Mouse (Mus musculus): Measurements from ENCODE around the gene Armc2. TPM values are rescaled to one million over a fixed set of nuclear protein-coding genes. Genes with fewer than 3 reads are reported as not detected.

Gene Armc2
- polyA plus RNA-seq, 1 experiment, result 1.2 TPM

DNA sequence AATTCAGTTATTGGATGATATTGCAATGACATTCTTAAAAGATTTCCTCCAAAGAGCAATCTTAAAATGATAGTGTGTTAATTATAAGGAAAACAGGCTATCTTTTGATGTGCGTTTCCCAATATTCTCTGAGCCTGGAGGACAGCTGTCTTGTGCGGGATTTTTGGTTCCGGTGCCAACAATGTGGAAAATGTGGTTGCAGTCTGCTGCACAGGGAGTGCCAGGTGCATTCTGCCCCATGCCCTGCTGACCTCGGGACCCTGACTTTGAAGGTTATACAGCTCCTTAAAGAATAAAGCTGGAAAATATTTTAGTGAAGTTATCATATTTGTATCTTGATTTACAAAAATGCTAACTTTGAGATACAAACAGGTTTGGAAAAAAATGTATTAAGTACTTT is 110.3 kb downstream of the Armc2 start:
- H3K27me3 ChIP-seq (ENCODE audit: control insufficient read depth, insufficient read depth, low read length, poor library complexity, severe bottlenecking), result no peaks in the 10 kb centered on the region
- no peak overlapping the region for H3K4me3 ChIP-seq (ENCODE audit: low read depth, low read length)
- no peaks in the 10 kb centered on the region for H3K9me3 ChIP-seq (replicated peaks; ENCODE audit: control insufficient read depth, insufficient read depth, low read length, poor library complexity, severe bottlenecking)
- peaks cover 2% of the 10 kb centered on the region for H3K36me3 ChIP-seq (ENCODE audit: control insufficient read depth, insufficient read depth, low read length, poor library complexity, severe bottlenecking)
- H3K4me1 ChIP-seq (ENCODE audit: control insufficient read depth, insufficient read depth, low read length), result no peaks in the 10 kb centered on the region
- H3K27ac ChIP-seq (ENCODE audit: insufficient read depth, low read length), result no peak overlapping the region
- H3K9ac ChIP-seq (ENCODE audit: low read depth, poor library complexity, severe bottlenecking), result no peak overlapping the region
- TF ChIP-seq EP300 (IDR thresholded peaks at IDR 0.05; ENCODE audit: insufficient read depth, low read depth, low read length), result no peak
- no peak for TF ChIP-seq POLR2A (IDR thresholded peaks at IDR 0.05; ENCODE audit: insufficient read depth, low read length)
- TF ChIP-seq CTCF (IDR thresholded peaks at IDR 0.05; ENCODE audit: low read depth, low read length), result no peak

DNA sequence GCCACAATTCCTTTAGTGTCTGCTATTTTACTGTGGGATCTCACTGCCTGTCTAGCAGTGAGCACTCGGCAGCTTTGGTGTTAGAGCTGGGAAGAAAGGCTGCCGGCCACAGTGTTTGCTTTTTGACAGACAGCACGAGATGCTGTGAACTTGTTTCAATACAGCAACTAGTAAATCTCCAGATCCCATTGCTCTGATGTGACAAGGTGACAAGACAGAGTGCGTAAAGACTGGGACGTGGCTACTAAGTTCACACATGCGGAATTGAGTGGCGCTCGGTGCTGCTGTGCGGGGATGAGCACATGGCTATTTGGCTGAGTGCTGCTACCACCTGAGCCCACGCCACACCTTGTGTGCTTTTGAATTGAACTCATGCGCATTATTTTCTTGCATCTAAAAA is 110.8 kb downstream of the Armc2 start:
- Histone ChIP-seq H3K27me3 (ENCODE audit: control insufficient read depth, insufficient read depth, low read length, poor library complexity, severe bottlenecking) (no peaks in the 10 kb centered on the region), H3K36me3 (ENCODE audit: control insufficient read depth, insufficient read depth, low read length, poor library complexity, severe bottlenecking) (peaks cover 2% of the 10 kb centered on the region), H3K4me3 (ENCODE audit: low read depth, low read length) (no peak overlapping the region), H3K9ac (ENCODE audit: low read depth, poor library complexity, severe bottlenecking) (no peak overlapping the region), H3K9me3 (replicated peaks; ENCODE audit: control insufficient read depth, insufficient read depth, low read length, poor library complexity, severe bottlenecking) (no peaks in the 10 kb centered on the region), H3K4me1 (ENCODE audit: control insufficient read depth, insufficient read depth, low read length) (no peaks in the 10 kb centered on the region), H3K27ac (ENCODE audit: insufficient read depth, low read length) (no peak overlapping the region)
- TF ChIP-seq POLR2A (IDR thresholded peaks at IDR 0.05; ENCODE audit: insufficient read depth, low read length), result no peak

GRCm38 (mm10) chr10:41901864-41902263 is 116.4 kb downstream of the Armc2 start:
- no peaks in the 10 kb centered on the region for H3K4me1 ChIP-seq (ENCODE audit: control insufficient read depth, insufficient read depth, low read length)
- no peak for TF ChIP-seq CTCF (IDR thresholded peaks at IDR 0.05; ENCODE audit: low read depth, low read length)
- no peak for TF ChIP-seq EP300 (IDR thresholded peaks at IDR 0.05; ENCODE audit: insufficient read depth, low read depth, low read length)
- TF ChIP-seq POLR2A (IDR thresholded peaks at IDR 0.05; ENCODE audit: insufficient read depth, low read length), result no peak
- H3K9ac ChIP-seq (ENCODE audit: low read depth, poor library complexity, severe bottlenecking), result no peak overlapping the region
- no peaks in the 10 kb centered on the region for H3K9me3 ChIP-seq (replicated peaks; ENCODE audit: control insufficient read depth, insufficient read depth, low read length, poor library complexity, severe bottlenecking)
- no peak overlapping the region for H3K4me3 ChIP-seq (ENCODE audit: low read depth, low read length)
- peaks cover 6% of the 10 kb centered on the region for H3K36me3 ChIP-seq (ENCODE audit: control insufficient read depth, insufficient read depth, low read length, poor library complexity, severe bottlenecking)
- no peaks in the 10 kb centered on the region for H3K27me3 ChIP-seq (ENCODE audit: control insufficient read depth, insufficient read depth, low read length, poor library complexity, severe bottlenecking)
- H3K27ac ChIP-seq (ENCODE audit: insufficient read depth, low read length), result no peak overlapping the region

- Histone ChIP-seq H3K9me3 (replicated peaks; ENCODE audit: control insufficient read depth, insufficient read depth, low read length, poor library complexity, severe bottlenecking) (no peaks in the 10 kb centered on the region), H3K27me3 (ENCODE audit: control insufficient read depth, insufficient read depth, low read length, poor library complexity, severe bottlenecking) (no peaks in the 10 kb centered on the region), H3K36me3 (ENCODE audit: control insufficient read depth, insufficient read depth, low read length, poor library complexity, severe bottlenecking) (peaks cover 6% of the 10 kb centered on the region), H3K4me1 (ENCODE audit: control insufficient read depth, insufficient read depth, low read length) (no peaks in the 10 kb centered on the region), H3K27ac (ENCODE audit: insufficient read depth, low read length) (no peak overlapping the region), H3K4me3 (ENCODE audit: low read depth, low read length) (no peak overlapping the region), H3K9ac (ENCODE audit: low read depth, poor library complexity, severe bottlenecking) (no peak overlapping the region)
- TF ChIP-seq CTCF (IDR thresholded peaks at IDR 0.05; ENCODE audit: low read depth, low read length), result no peak
- no peak for TF ChIP-seq EP300 (IDR thresholded peaks at IDR 0.05; ENCODE audit: insufficient read depth, low read depth, low read length)
- no peak for TF ChIP-seq POLR2A (IDR thresholded peaks at IDR 0.05; ENCODE audit: insufficient read depth, low read length)
These were observed 116.8 kb downstream of the Armc2 start for GRCm38 (mm10) chr10:41901456-41901855.

DNA sequence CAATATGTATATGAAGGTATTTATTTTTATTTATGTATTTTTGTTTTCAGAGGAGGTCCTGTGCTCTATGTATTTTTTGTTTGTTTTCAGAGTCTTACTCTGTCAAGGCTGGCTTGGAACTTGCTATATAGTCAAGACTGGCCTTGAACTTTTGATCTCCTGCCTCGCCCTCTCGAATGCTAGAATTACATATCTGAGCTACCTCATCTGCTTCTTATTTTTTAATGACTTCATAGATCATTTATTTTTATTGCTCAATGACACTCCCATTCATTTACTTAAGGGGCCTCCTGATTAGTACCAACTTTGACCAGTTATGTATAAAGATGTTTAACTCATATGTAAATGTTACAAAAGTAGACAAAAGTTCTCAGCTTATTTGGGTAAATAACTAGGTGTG is 121.4 kb downstream of the Armc2 start:
- H3K27me3 ChIP-seq (ENCODE audit: control insufficient read depth, insufficient read depth, low read length, poor library complexity, severe bottlenecking), result no peaks in the 10 kb centered on the region
- no peak for TF ChIP-seq POLR2A (IDR thresholded peaks at IDR 0.05; ENCODE audit: insufficient read depth, low read length)
- no peak for TF ChIP-seq EP300 (IDR thresholded peaks at IDR 0.05; ENCODE audit: insufficient read depth, low read depth, low read length)
- TF ChIP-seq CTCF (IDR thresholded peaks at IDR 0.05; ENCODE audit: low read depth, low read length), result no peak
- H3K4me1 ChIP-seq (ENCODE audit: control insufficient read depth, insufficient read depth, low read length), result no peaks in the 10 kb centered on the region
- no peak overlapping the region for H3K27ac ChIP-seq (ENCODE audit: insufficient read depth, low read length)
- H3K36me3 ChIP-seq (ENCODE audit: control insufficient read depth, insufficient read depth, low read length, poor library complexity, severe bottlenecking), result 0 out of 2 replicates have a peak, but pooled peaks cover 4% of the 10 kb centered on the region
- no peak overlapping the region for H3K9ac ChIP-seq (ENCODE audit: low read depth, poor library complexity, severe bottlenecking)
- H3K9me3 ChIP-seq (replicated peaks; ENCODE audit: control insufficient read depth, insufficient read depth, low read length, poor library complexity, severe bottlenecking), result no peaks in the 10 kb centered on the region
- no peak overlapping the region for H3K4me3 ChIP-seq (ENCODE audit: low read depth, low read length)

GRCm38 (mm10) chr10:41896425-41896824 is 121.8 kb downstream of the Armc2 start:
- H3K4me1 ChIP-seq (ENCODE audit: control insufficient read depth, insufficient read depth, low read length), result no peaks in the 10 kb centered on the region
- H3K36me3 ChIP-seq (ENCODE audit: control insufficient read depth, insufficient read depth, low read length, poor library complexity, severe bottlenecking), result 0 out of 2 replicates have a peak, but pooled peaks cover 4% of the 10 kb centered on the region
- no peak overlapping the region for H3K4me3 ChIP-seq (ENCODE audit: low read depth, low read length)
- no peaks in the 10 kb centered on the region for H3K27me3 ChIP-seq (ENCODE audit: control insufficient read depth, insufficient read depth, low read length, poor library complexity, severe bottlenecking)
- TF ChIP-seq POLR2A (IDR thresholded peaks at IDR 0.05; ENCODE audit: insufficient read depth, low read length) (no peak), EP300 (IDR thresholded peaks at IDR 0.05; ENCODE audit: insufficient read depth, low read depth, low read length) (no peak), CTCF (IDR thresholded peaks at IDR 0.05; ENCODE audit: low read depth, low read length) (no peak)
- H3K9me3 ChIP-seq (replicated peaks; ENCODE audit: control insufficient read depth, insufficient read depth, low read length, poor library complexity, severe bottlenecking), result no peaks in the 10 kb centered on the region
- H3K27ac ChIP-seq (ENCODE audit: insufficient read depth, low read length), result no peak overlapping the region
- H3K9ac ChIP-seq (ENCODE audit: low read depth, poor library complexity, severe bottlenecking), result no peak overlapping the region
